Mouse (Mus musculus) spleen, adult 2 months (tissue): ENCODE measurements around the gene Faap100.

ENCODE experiments used
- CTCF ChIP-seq: fragments of 200-500 bp; IDR thresholded peaks from 2 replicates; pipeline ENCODE4 v1.5.1; 2011; ENCODE audit warnings: mild to moderate bottlenecking, inconsistent platforms; ENCODE audit not compliant: insufficient read depth, insufficient read length, insufficient replicate concordance; ENCODE audit errors: extremely low read depth
- POLR2A ChIP-seq: fragments of 200-500 bp; IDR thresholded peaks from 2 replicates; pipeline ENCODE4 v1.6.1; 2011; ENCODE audit warnings: low read depth, low read length, inconsistent platforms

DNA sequence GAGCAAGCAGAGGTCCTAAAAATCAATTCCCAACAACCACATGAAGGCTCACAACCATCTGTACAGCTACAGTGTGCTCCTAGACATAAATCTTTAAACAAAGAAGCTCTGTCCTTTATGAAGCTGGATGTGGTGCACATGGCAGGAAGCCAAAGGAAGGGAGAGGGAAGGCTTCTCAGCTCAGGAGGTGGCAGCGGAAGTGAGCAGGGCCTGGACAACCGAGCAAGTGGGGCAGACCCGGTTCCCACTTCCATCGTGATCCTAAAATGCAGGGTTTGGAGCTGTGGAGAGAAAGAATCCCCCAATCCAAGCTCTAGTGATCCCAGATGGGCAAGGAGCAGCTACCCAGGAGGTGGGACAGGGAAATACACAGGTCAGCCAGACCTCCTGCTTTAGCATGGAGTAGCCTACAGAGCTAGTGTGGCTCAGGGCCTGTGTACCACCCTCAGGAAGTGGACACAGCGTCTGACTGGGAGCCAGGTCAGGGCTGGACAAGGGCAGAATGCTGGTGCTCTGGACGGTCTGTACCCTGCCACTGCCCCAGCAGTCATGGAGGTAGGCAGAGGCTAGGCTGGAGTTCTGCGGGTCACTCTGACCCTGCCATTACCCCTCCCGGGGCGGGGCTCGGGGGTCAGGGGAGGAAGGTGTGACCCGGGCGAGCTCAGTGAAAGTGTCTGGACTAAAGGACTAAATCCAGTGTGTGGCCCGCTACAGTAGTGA is 25.8 kb downstream of the Faap100 start:
- TF ChIP-seq CTCF (no peak), POLR2A (no peak)
